Comparison of ENCODE assay signal across 18 mouse cellular contexts in genomic region chr1:84628244-84628643, GRCm38 (mm10).
"Had no signal": no experiment of that assay in that cellular context is flagged by ENCODE, and none has a peak within 500 bp of the region (broad histone marks: within the 10 kb centered on the region; RNA-seq: fewer than 3 reads in every experiment).

No protein-coding gene starts in this region.

- H3K4me3 ChIP-seq: midbrain, embryonic 10.5 days; midbrain, embryonic 12.5 days; myocyte; neural tube, embryonic 13.5 days; neural tube, embryonic 15.5 days had no signal

- H3K9ac ChIP-seq: liver, embryonic 14.5 days; lung, embryonic 14.5 days; midbrain, embryonic 12.5 days; neural tube, embryonic 13.5 days; neural tube, embryonic 15.5 days had no signal

- H3K27ac ChIP-seq: liver, embryonic 14.5 days; midbrain, embryonic 10.5 days; midbrain, embryonic 12.5 days; neural tube, embryonic 13.5 days; neural tube, embryonic 15.5 days had no signal

- H3K9me3 ChIP-seq: midbrain, embryonic 10.5 days; midbrain, embryonic 12.5 days; neural tube, embryonic 13.5 days; neural tube, embryonic 15.5 days had no signal

- H3K4me2 ChIP-seq: lung, embryonic 14.5 days; midbrain, embryonic 12.5 days; neural tube, embryonic 13.5 days; neural tube, embryonic 15.5 days had no signal

- ATAC-seq: midbrain, embryonic 16.5 days had no signal

- H3K36me3 ChIP-seq: midbrain, embryonic 10.5 days; midbrain, embryonic 12.5 days; neural tube, embryonic 13.5 days; neural tube, embryonic 15.5 days had no signal

- H3K27me3 ChIP-seq: midbrain, embryonic 12.5 days; neural tube, embryonic 13.5 days; neural tube, embryonic 15.5 days had no signal

- DNase-seq: lung, adult 18-20 months; lung, embryonic 14.5 days; lung, postnatal 10 days; lung, postnatal 4 days; midbrain, embryonic 14.5 days; retina, postnatal 1 day; right cerebral cortex, postnatal 4 days; spleen, adult 18-20 months; thymus, adult 18-20 months; thymus, postnatal 14 days; thymus, postnatal 36 days had no signal
